Mouse (Mus musculus) heart, postnatal 0 days (tissue): ENCODE measurements around the gene Usp12.

Source experiments
- CTCF ChIP-seq: IDR thresholded peaks from 2 replicates; pipeline ENCODE4 v1.5.1; 2016; ENCODE audit warnings: antibody characterized with exemption, control low read depth, low read depth
- EP300 ChIP-seq: IDR thresholded peaks from 2 replicates; pipeline ENCODE4 v1.6.1; 2016; ENCODE audit warnings: antibody characterized with exemption, low read depth

DNA sequence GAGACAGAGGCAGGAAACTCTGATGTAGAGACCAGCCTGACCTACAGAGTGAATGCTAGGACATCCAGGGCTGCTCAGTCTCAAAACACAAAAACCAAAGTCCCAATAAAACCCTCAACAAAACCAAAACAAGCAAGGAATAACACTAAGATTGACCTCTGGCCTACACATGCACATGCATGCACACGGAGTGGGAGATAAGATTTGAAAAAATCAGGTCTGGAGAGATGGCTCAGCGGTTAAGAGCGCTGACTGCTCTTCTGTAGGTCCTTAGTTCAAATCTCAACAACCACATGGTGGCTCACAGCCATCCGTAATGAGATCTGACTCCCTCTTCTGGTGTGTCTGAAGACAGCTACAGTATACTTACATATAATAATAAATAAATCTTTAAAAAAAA is 45.6 kb upstream of the Usp12 start:
- no peak for TF ChIP-seq CTCF
- no peak for TF ChIP-seq EP300
